Comparison of ENCODE assay signal across 25 mouse cellular contexts in the genomic region with DNA sequence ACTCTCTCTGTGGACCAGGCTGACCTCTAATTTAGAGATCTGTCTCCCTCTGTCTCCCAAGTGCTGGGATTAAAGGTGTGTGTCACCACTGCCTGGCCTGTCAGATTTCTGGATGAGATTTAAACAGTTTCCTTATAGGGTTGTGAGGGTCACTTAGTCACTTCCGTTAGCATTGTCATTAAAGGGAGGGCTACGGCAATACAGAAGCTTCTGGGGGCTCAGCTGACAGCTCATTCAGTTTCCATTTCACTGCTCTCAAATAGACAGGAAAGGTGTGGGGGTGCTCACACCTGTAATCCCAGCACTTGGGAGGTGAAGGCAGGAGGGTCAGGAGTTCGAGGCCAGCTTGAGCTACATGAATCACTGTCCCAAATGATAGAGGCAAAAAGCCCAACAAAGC.
"Had no signal": no experiment of that assay in that cellular context is flagged by ENCODE, and none has a peak within 500 bp of the region (broad histone marks: within the 10 kb centered on the region; RNA-seq: fewer than 3 reads in every experiment).

No protein-coding gene starts in this region.

- H3K4me1 ChIP-seq: heart, embryonic 12.5 days; hindbrain, embryonic 12.5 days; limb, embryonic 13.5 days; limb, embryonic 15.5 days had no signal

- H3K36me3 ChIP-seq: heart, embryonic 10.5 days; heart, embryonic 12.5 days; hindbrain, embryonic 10.5 days; hindbrain, embryonic 12.5 days; kidney, embryonic 15.5 days; limb, embryonic 13.5 days; limb, embryonic 15.5 days; liver, embryonic 12.5 days had no signal

- H3K9me3 ChIP-seq: heart, embryonic 10.5 days; heart, embryonic 12.5 days; hindbrain, embryonic 10.5 days; hindbrain, embryonic 12.5 days; kidney, embryonic 15.5 days; limb, embryonic 13.5 days; limb, embryonic 15.5 days; liver, embryonic 12.5 days had no signal

- H3K27ac ChIP-seq: gastrocnemius, adult 2 months; heart, embryonic 10.5 days; hindbrain, embryonic 10.5 days; hindbrain, embryonic 12.5 days; hindbrain, embryonic 14.5 days; kidney, embryonic 15.5 days; kidney, postnatal 0 days; limb, embryonic 13.5 days; limb, embryonic 15.5 days; liver, embryonic 12.5 days had no signal

- H3K4me2 ChIP-seq: heart, embryonic 12.5 days; hindbrain, embryonic 12.5 days; hindbrain, embryonic 14.5 days; kidney, embryonic 15.5 days; limb, embryonic 13.5 days; limb, embryonic 15.5 days; liver, embryonic 12.5 days had no signal

- H3K4me3 ChIP-seq: gastrocnemius, adult 2 months; heart, embryonic 10.5 days; heart, embryonic 12.5 days; hindbrain, embryonic 10.5 days; hindbrain, embryonic 12.5 days; kidney, embryonic 15.5 days; limb, embryonic 13.5 days; limb, embryonic 15.5 days; liver, embryonic 12.5 days had no signal

- DNase-seq: gastrocnemius, adult 2 months; gastrocnemius, postnatal 10 days; gastrocnemius, postnatal 25 days; heart, adult 18-20 months; heart, postnatal 10 days; heart, postnatal 4 days; kidney, adult 11 months; kidney, adult 2 months; kidney, adult 9 months; kidney, postnatal 14 days; kidney, postnatal 36 days; layer of hippocampus, adult 9-11 months; layer of hippocampus, postnatal 36 days had no signal

- ATAC-seq: hindbrain, embryonic 16.5 days; intestine, embryonic 16.5 days; liver, embryonic 12.5 days had no signal

- H3K9ac ChIP-seq: heart, embryonic 12.5 days; hindbrain, embryonic 12.5 days; hindbrain, embryonic 14.5 days; kidney, embryonic 15.5 days; limb, embryonic 13.5 days; limb, embryonic 15.5 days; liver, embryonic 12.5 days had no signal

- H3K27me3 ChIP-seq: heart, embryonic 12.5 days; hindbrain, embryonic 12.5 days; kidney, embryonic 15.5 days; limb, embryonic 13.5 days; limb, embryonic 15.5 days; liver, embryonic 12.5 days had no signal
